Mouse (Mus musculus): ENCODE results near the gene Tnpo2. TPM values are rescaled to one million over a fixed set of nuclear protein-coding genes. Genes with fewer than 3 reads are reported as not detected.

The Tnpo2 gene
- polyA plus RNA-seq, 1 experiment from 2014 or later: 15.4 TPM

GRCm38 (mm10) chr8:85083108-85083813, 46.5 kb downstream of the Tnpo2 start, which contains the start of gene Man2b1:
Man2b1 (plus strand) TSS chr8:85083270.
- peak; percentile 95 for DNase-seq (ENCODE audit: low spot score)
- peaks cover 7% of the 10 kb centered on the region; the same call in 1 of the 2 replicates for H3K36me3 ChIP-seq (ENCODE audit: control insufficient read depth, insufficient read depth, low read length)
- TF ChIP-seq EP300 (optimal IDR thresholded peaks at IDR 0.05) (no peak), CTCF (IDR thresholded peaks at IDR 0.05; ENCODE audit: low read depth) (peak; percentile 50)
- H3K9ac ChIP-seq (ENCODE audit: low read length): peak within 1 kb of the TSS; percentile 83
- peak within 1 kb of the TSS; percentile 81 for H3K27ac ChIP-seq (replicated peaks)
- H3K4me2 ChIP-seq (replicated peaks; ENCODE audit: low read depth): peak within 1 kb of the TSS; percentile 88
- peak within 1 kb of the TSS; percentile 71 for H3K4me3 ChIP-seq (ENCODE audit: low read depth, low read length)
- H3K9me3 ChIP-seq (ENCODE audit: control insufficient read depth, low read length): no peaks in the 10 kb centered on the region
- peak; percentile 93 for ATAC-seq (ENCODE audit: low FRiP score, low TSS enrichment)
- H3K27me3 ChIP-seq (ENCODE audit: control insufficient read depth, insufficient read depth, low read length): no peaks in the 10 kb centered on the region
- 0% methylated on average over 30 of the region's 30 CpGs for WGBS
- peaks cover 5% of the 10 kb centered on the region; the same call in 1 of the 2 replicates for H3K4me1 ChIP-seq (replicated peaks; ENCODE audit: control insufficient read depth, insufficient read depth)

- ATAC-seq (ENCODE audit: low FRiP score, low TSS enrichment): no peak
- TF ChIP-seq CTCF (IDR thresholded peaks at IDR 0.05; ENCODE audit: low read depth) (no peak), EP300 (optimal IDR thresholded peaks at IDR 0.05) (no peak)
- no peak overlapping the region for H3K27ac ChIP-seq (replicated peaks)
- H3K4me1 ChIP-seq (replicated peaks; ENCODE audit: control insufficient read depth, insufficient read depth): peaks cover 5% of the 10 kb centered on the region; the same call in 1 of the 2 replicates
- peaks cover 12% of the 10 kb centered on the region; the same call in 1 of the 2 replicates for H3K36me3 ChIP-seq (ENCODE audit: control insufficient read depth, insufficient read depth, low read length)
- H3K9me3 ChIP-seq (ENCODE audit: control insufficient read depth, low read length): no peaks in the 10 kb centered on the region
- WGBS: 76% methylated on average over 8 of the region's 8 CpGs
- DNase-seq (ENCODE audit: low spot score): no peak
- no peak overlapping the region for H3K9ac ChIP-seq (ENCODE audit: low read length)
- H3K4me3 ChIP-seq (ENCODE audit: low read depth, low read length): no peak overlapping the region
- H3K27me3 ChIP-seq (ENCODE audit: control insufficient read depth, insufficient read depth, low read length): no peaks in the 10 kb centered on the region
- H3K4me2 ChIP-seq (replicated peaks; ENCODE audit: low read depth): no peak overlapping the region
These were observed 47.9 kb downstream of the Tnpo2 start for GRCm38 (mm10) chr8:85084633-85085032.

- TF ChIP-seq CTCF (IDR thresholded peaks at IDR 0.05; ENCODE audit: low read depth) (peak; percentile 38), EP300 (optimal IDR thresholded peaks at IDR 0.05) (no peak)
- no peak overlapping the region for H3K4me2 ChIP-seq (replicated peaks; ENCODE audit: low read depth)
- ATAC-seq (ENCODE audit: low FRiP score, low TSS enrichment): no peak
These were observed 49.5 kb downstream of the Tnpo2 start for GRCm38 (mm10) chr8:85086238-85086637.

GRCm38 (mm10) chr8:85088771-85089170, 52.1 kb downstream of the Tnpo2 start:
- H3K9ac ChIP-seq (ENCODE audit: low read length): no peak overlapping the region
- no peak overlapping the region for H3K4me3 ChIP-seq (ENCODE audit: low read depth, low read length)
- no peak overlapping the region for H3K27ac ChIP-seq (replicated peaks)
- TF ChIP-seq EP300 (optimal IDR thresholded peaks at IDR 0.05) (no peak), CTCF (IDR thresholded peaks at IDR 0.05; ENCODE audit: low read depth) (no peak)
- no peaks in the 10 kb centered on the region for H3K27me3 ChIP-seq (ENCODE audit: control insufficient read depth, insufficient read depth, low read length)
- H3K4me2 ChIP-seq (replicated peaks; ENCODE audit: low read depth): no peak overlapping the region
- H3K4me1 ChIP-seq (replicated peaks; ENCODE audit: control insufficient read depth, insufficient read depth): 0 out of 2 replicates have a peak, but pooled peaks cover under 1% of the 10 kb centered on the region
- ATAC-seq (ENCODE audit: low FRiP score, low TSS enrichment) (no peak), DNase-seq (ENCODE audit: low spot score) (no peak)
- H3K36me3 ChIP-seq (ENCODE audit: control insufficient read depth, insufficient read depth, low read length): peaks cover 17% of the 10 kb centered on the region; the same call in 1 of the 2 replicates
- H3K9me3 ChIP-seq (ENCODE audit: control insufficient read depth, low read length): no peaks in the 10 kb centered on the region
- 73% methylated on average over 2 of the region's 2 CpGs for WGBS

More at GRCm38 (mm10) chr8:85086238-85086637, 49.5 kb downstream of the Tnpo2 start:
- no peak overlapping the region for H3K4me3 ChIP-seq (ENCODE audit: low read depth, low read length)
- 82% methylated on average over 3 of the region's 3 CpGs for WGBS
- no peak overlapping the region for H3K27ac ChIP-seq (replicated peaks)
- DNase-seq (ENCODE audit: low spot score): no peak
- no peaks in the 10 kb centered on the region for H3K9me3 ChIP-seq (ENCODE audit: control insufficient read depth, low read length)
- peaks cover 5% of the 10 kb centered on the region; the same call in 1 of the 2 replicates for H3K4me1 ChIP-seq (replicated peaks; ENCODE audit: control insufficient read depth, insufficient read depth)
- H3K36me3 ChIP-seq (ENCODE audit: control insufficient read depth, insufficient read depth, low read length): peaks cover 12% of the 10 kb centered on the region; the same call in 1 of the 2 replicates
- H3K27me3 ChIP-seq (ENCODE audit: control insufficient read depth, insufficient read depth, low read length): no peaks in the 10 kb centered on the region
- H3K9ac ChIP-seq (ENCODE audit: low read length): no peak overlapping the region

GRCm38 (mm10) chr8:85090856-85091255, 54.1 kb downstream of the Tnpo2 start:
- Histone ChIP-seq H3K36me3 (ENCODE audit: control insufficient read depth, insufficient read depth, low read length) (peaks cover 14% of the 10 kb centered on the region), H3K4me3 (ENCODE audit: low read depth, low read length) (no peak overlapping the region), H3K9me3 (ENCODE audit: control insufficient read depth, low read length) (no peaks in the 10 kb centered on the region), H3K27me3 (ENCODE audit: control insufficient read depth, insufficient read depth, low read length) (no peaks in the 10 kb centered on the region), H3K27ac (replicated peaks) (no peak overlapping the region), H3K4me1 (replicated peaks; ENCODE audit: control insufficient read depth, insufficient read depth) (no peaks in the 10 kb centered on the region), H3K4me2 (replicated peaks; ENCODE audit: low read depth) (no peak overlapping the region), H3K9ac (ENCODE audit: low read length) (no peak overlapping the region)
- DNase-seq (ENCODE audit: low spot score) (no peak), ATAC-seq (ENCODE audit: low FRiP score, low TSS enrichment) (no peak)
- WGBS: 81% methylated on average over 11 of the region's 11 CpGs
- TF ChIP-seq CTCF (IDR thresholded peaks at IDR 0.05; ENCODE audit: low read depth): no peak

GRCm38 (mm10) chr8:85091526-85092090, 54.9 kb downstream of the Tnpo2 start:
- Histone ChIP-seq H3K4me2 (replicated peaks; ENCODE audit: low read depth) (no peak overlapping the region), H3K27me3 (ENCODE audit: control insufficient read depth, insufficient read depth, low read length) (no peaks in the 10 kb centered on the region), H3K9me3 (ENCODE audit: control insufficient read depth, low read length) (no peaks in the 10 kb centered on the region), H3K9ac (ENCODE audit: low read length) (no peak overlapping the region), H3K36me3 (ENCODE audit: control insufficient read depth, insufficient read depth, low read length) (peaks cover 14% of the 10 kb centered on the region), H3K4me1 (replicated peaks; ENCODE audit: control insufficient read depth, insufficient read depth) (no peaks in the 10 kb centered on the region), H3K4me3 (ENCODE audit: low read depth, low read length) (no peak overlapping the region), H3K27ac (replicated peaks) (no peak overlapping the region)
- DNase-seq (ENCODE audit: low spot score) (no peak), ATAC-seq (ENCODE audit: low FRiP score, low TSS enrichment) (peak; percentile 43; the same call in 1 of the 2 replicates)
- WGBS: 39% methylated on average over 21 of the region's 21 CpGs
- no peak for TF ChIP-seq EP300 (optimal IDR thresholded peaks at IDR 0.05)
- no peak for TF ChIP-seq CTCF (IDR thresholded peaks at IDR 0.05; ENCODE audit: low read depth)

All from stomach, postnatal 0 days (tissue).